Mouse (Mus musculus): ENCODE measurements around the gene 4930470P17Rik.

DNA sequence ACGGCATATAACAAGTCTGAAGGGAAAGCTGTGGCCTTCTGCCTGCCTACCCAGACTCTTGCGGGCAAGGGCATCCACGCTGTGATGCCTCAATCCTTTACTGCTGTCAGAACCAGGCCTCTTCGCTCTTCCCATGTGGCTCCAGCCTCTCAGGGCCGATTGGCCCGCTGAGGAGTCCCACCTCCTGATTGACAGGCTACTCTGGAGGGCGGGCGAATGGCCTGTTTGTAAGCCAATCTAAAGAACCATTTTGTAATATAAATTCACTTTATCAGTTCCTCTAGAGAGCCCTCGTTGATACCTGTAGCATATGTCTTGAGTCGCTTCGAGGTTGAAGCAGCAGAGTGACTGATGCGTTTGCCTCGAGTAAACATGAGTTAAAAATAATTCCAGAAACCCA lies 21.2 kb upstream of the 4930470P17Rik start:
- TF ChIP-seq CTCF (IDR thresholded peaks at IDR 0.05; ENCODE audit: control insufficient read depth, insufficient read depth, insufficient read length) (no peak), MAX (IDR thresholded peaks at IDR 0.05) (no peak), USF1 (IDR thresholded peaks at IDR 0.05; ENCODE audit: low read depth) (no peak), MYOG (IDR thresholded peaks at IDR 0.05; ENCODE audit: control insufficient read depth, extremely low read depth, insufficient read length) (no peak), CEBPB (IDR thresholded peaks at IDR 0.05; ENCODE audit: low read depth) (no peak)
